Mouse (Mus musculus) liver, embryonic 14.5 days (tissue): ENCODE data around the gene Itpkb. TPM values are rescaled to one million over a fixed set of nuclear protein-coding genes. Genes with fewer than 3 reads are reported as not detected.
A peak's percentile ranks its signal among the peaks of the same experiment; 100 is the strongest.

Source experiments
- ATAC-seq: fragments of 200-750 bp; cut with Nextera tagmentation; 2 replicates; pipeline ENCODE4 v1.8.0; 2017; ENCODE audit warnings: moderate number of reproducible peaks, mild to moderate bottlenecking, moderate library complexity; ENCODE audit not compliant: insufficient read depth
- DNase-seq, 3 experiments: peaks; one replicate each; pipeline ENCODE4 v3.0.0-alpha.2; 2012 to 2013; ENCODE audit warnings: low read depth in 3 of 3, low spot score in 3 of 3
- H3K27ac ChIP-seq: fragments of 300-500 bp; sonication (generic); 2 replicates; pipeline ENCODE4 v1.5.1; 2014; ENCODE audit warnings: moderate library complexity, mild to moderate bottlenecking, control low read depth, inconsistent platforms
- H3K27me3 ChIP-seq: fragments of 300-500 bp; sonication (generic); 2 replicates; pipeline ENCODE4 v1.6.1; 2014; ENCODE audit warnings: mild to moderate bottlenecking, low read length, moderate library complexity; ENCODE audit not compliant: control insufficient read depth, insufficient read depth
- H3K36me3 ChIP-seq: fragments of 300-500 bp; sonication (generic); replicated peaks from 2 replicates; pipeline ENCODE4 v1.6.1; 2014; ENCODE audit warnings: low read depth; ENCODE audit not compliant: control insufficient read depth, insufficient read depth
- H3K4me1 ChIP-seq, 2 experiments: fragments of 200-500 bp in 1 of 2; fragments of 300-500 bp in 1 of 2; sonication (generic) in 1 of 2; replicated peaks; 2 replicates each; pipeline ENCODE4 v1.6.1; 2012 to 2014; ENCODE audit warnings: antibody characterized with exemption in 1 of 2, inconsistent platforms in 1 of 2, low read length in 1 of 2; ENCODE audit not compliant: control insufficient read depth in 2 of 2, insufficient read depth in 2 of 2
- H3K4me2 ChIP-seq: fragments of 300-500 bp; sonication (generic); 2 replicates; pipeline ENCODE4 v1.6.1; 2014; ENCODE audit warnings: low read depth, mild to moderate bottlenecking, control low read depth, moderate library complexity
- H3K4me3 ChIP-seq, 2 experiments: fragments of 200-500 bp in 1 of 2; fragments of 300-500 bp in 1 of 2; sonication (generic) in 1 of 2; 2 replicates each; pipeline ENCODE4 v1.5.1; 2012 to 2014; ENCODE audit warnings: low read depth in 2 of 2, low read length in 2 of 2, mild to moderate bottlenecking in 2 of 2, control low read depth in 1 of 2, inconsistent platforms in 1 of 2, moderate library complexity in 1 of 2; ENCODE audit not compliant: insufficient read depth in 1 of 2
- H3K9ac ChIP-seq: fragments of 300-500 bp; sonication (generic); replicated peaks from 2 replicates; pipeline ENCODE4 v1.6.1; 2014; ENCODE audit warnings: mild to moderate bottlenecking, control low read depth, moderate library complexity
- H3K9me3 ChIP-seq: fragments of 300-500 bp; sonication (generic); 2 replicates; pipeline ENCODE4 v1.6.1; 2016; ENCODE audit warnings: low read length, mixed read lengths; ENCODE audit not compliant: control insufficient read depth
- CTCF ChIP-seq: IDR thresholded peaks from 2 replicates; pipeline ENCODE4 v1.5.1; 2016; ENCODE audit warnings: antibody characterized with exemption, low read depth, control low read depth
- EP300 ChIP-seq: IDR thresholded peaks from 2 replicates; pipeline ENCODE4 v1.6.1; 2016; ENCODE audit warnings: antibody characterized with exemption, low read depth
- WGBS: fragments of 180-500 bp; shearing (Covaris S2); extraction: QIAGEN DNeasy Blood & Tissue Kit; methylation state at CpG from one replicate; pipeline ENCODE4 v1.1.7; 2014; ENCODE audit not compliant: insufficient replicate concordance; 5-methylcytosine and 5-hydroxymethylcytosine counted together
- polyA plus RNA-seq, 2 experiments: library from polyadenylated mRNA; depleted of rRNA in 1 of 2; stranded (reverse) in 1 of 2; unstranded in 1 of 2; fragments of >200 nt; fragmentation: Nextera tagmentation in 1 of 2; extraction: Ambion mirVana in 1 of 2; gene quantifications; 2 replicates each; pipeline versions ENCODE4 v1.2.1 to v1.2.3; 2012 to 2014

The Itpkb gene
- polyA plus RNA-seq, 2 experiments = 0.52 to 1.3 TPM

- H3K9ac ChIP-seq = no peak overlapping the region
- peaks cover 3 to 38% of the 10 kb centered on the region in 2 experiments for H3K4me1 ChIP-seq
- no peak for TF ChIP-seq CTCF
- no peak for TF ChIP-seq EP300
- H3K27me3 ChIP-seq = no peaks in the 10 kb centered on the region
- H3K36me3 ChIP-seq = no peaks in the 10 kb centered on the region
- no peak overlapping the region for H3K27ac ChIP-seq
- no peak overlapping the region for H3K4me2 ChIP-seq
- no peaks in the 10 kb centered on the region for H3K9me3 ChIP-seq
- no peak overlapping the region for H3K4me3 ChIP-seq
- ATAC-seq (no peak), DNase-seq (no peak)
- WGBS = 72% methylated on average over 4 of the region's 4 CpGs
These were observed 31.9 kb downstream of the Itpkb start for GRCm38 (mm10) chr1:180362176-180362575.

GRCm38 (mm10) chr1:180362844-180363243 is 32.6 kb downstream of the Itpkb start:
- Histone ChIP-seq H3K9me3 (no peaks in the 10 kb centered on the region), H3K27me3 (no peaks in the 10 kb centered on the region), H3K4me1 (peaks cover 3 to 33% of the 10 kb centered on the region in 2 experiments), H3K36me3 (no peaks in the 10 kb centered on the region), H3K4me2 (no peak overlapping the region), H3K9ac (no peak overlapping the region), H3K4me3 (no peak overlapping the region), H3K27ac (no peak overlapping the region)
- DNase-seq = no peak
- WGBS = 41% methylated on average over 5 of the region's 5 CpGs
- no peak for ATAC-seq
- TF ChIP-seq EP300 = no peak
- no peak for TF ChIP-seq CTCF

- Histone ChIP-seq H3K9me3 (no peaks in the 10 kb centered on the region), H3K36me3 (no peaks in the 10 kb centered on the region), H3K4me1 (peaks cover 3 to 30% of the 10 kb centered on the region in 2 experiments), H3K27ac (no peak overlapping the region), H3K27me3 (no peaks in the 10 kb centered on the region), H3K9ac (no peak overlapping the region), H3K4me3 (no peak overlapping the region), H3K4me2 (no peak overlapping the region)
- ATAC-seq (no peak), DNase-seq (no peak)
- 45% methylated on average over 3 of the region's 3 CpGs for WGBS
- no peak for TF ChIP-seq EP300
- TF ChIP-seq CTCF = no peak
These were observed 33.0 kb downstream of the Itpkb start for GRCm38 (mm10) chr1:180363317-180363716.

GRCm38 (mm10) chr1:180364005-180364404 is 33.7 kb downstream of the Itpkb start:
- no peak for TF ChIP-seq EP300
- no peak for TF ChIP-seq CTCF
- Histone ChIP-seq H3K27ac (no peak overlapping the region), H3K4me2 (no peak overlapping the region), H3K27me3 (no peaks in the 10 kb centered on the region), H3K9ac (no peak overlapping the region), H3K36me3 (no peaks in the 10 kb centered on the region), H3K4me3 (no peak overlapping the region), H3K4me1 (peaks cover 3 to 30% of the 10 kb centered on the region in 2 experiments), H3K9me3 (no peaks in the 10 kb centered on the region)
- 33% methylated on average over 17 of the region's 17 CpGs for WGBS
- DNase-seq = peak in 1 of 3 experiments; percentile 30
- no peak for ATAC-seq

GRCm38 (mm10) chr1:180364720-180365119 is 34.4 kb downstream of the Itpkb start:
- no peak overlapping the region for H3K27ac ChIP-seq
- no peak for TF ChIP-seq CTCF
- no peaks in the 10 kb centered on the region for H3K36me3 ChIP-seq
- ATAC-seq (peak; percentile 18; the same call in 1 of the 2 replicates), DNase-seq (no peak)
- peak overlapping the region in 1 of 2 experiments; percentile 46; a peak in 3 of 4 replicates for H3K4me3 ChIP-seq
- peaks cover 3 to 30% of the 10 kb centered on the region in 2 experiments for H3K4me1 ChIP-seq
- H3K9ac ChIP-seq = no peak overlapping the region
- no peaks in the 10 kb centered on the region for H3K9me3 ChIP-seq
- no peaks in the 10 kb centered on the region for H3K27me3 ChIP-seq
- H3K4me2 ChIP-seq = peak overlapping the region; percentile 76
- WGBS = 27% methylated on average over 2 of the region's 2 CpGs
